Mouse (Mus musculus) left cerebral cortex, adult 2 months (tissue): ENCODE measurements at regions not wholly inside any gene's neighbourhood (a gene's known extent, or its start where the extent isn't known, plus 50 kb on each side); places are given as distances from the start of the nearest gene placed in this dataset.
A peak's percentile ranks its signal among the peaks of the same experiment; 100 is the strongest.

Source experiments
- DNase-seq, 2 experiments: peaks; one replicate each; pipeline ENCODE4 v3.0.0; 2021 to 2022; ENCODE audit warnings: low spot score in 2 of 2, mixed read lengths in 1 of 2; ENCODE audit errors: extremely low spot score in 1 of 2
- H3K27ac ChIP-seq: fragments of 200-600 bp; 2 replicates; pipeline ENCODE4 v1.8.1; 2022
- H3K4me3 ChIP-seq: fragments of 200-600 bp; 2 replicates; pipeline ENCODE4 v1.8.1; 2022
- CTCF ChIP-seq: fragments of 200-600 bp; IDR thresholded peaks from 2 replicates; pipeline ENCODE4 v1.8.1; 2022; ENCODE audit warnings: antibody characterized with exemption, mild to moderate bottlenecking, moderate library complexity
- intact Hi-C: fragments of 180-260 bp; cut with DNase I; formaldehyde crosslinking; loops from one replicate; pipeline ENCODE4 v1.15.1; 2025

DNA sequence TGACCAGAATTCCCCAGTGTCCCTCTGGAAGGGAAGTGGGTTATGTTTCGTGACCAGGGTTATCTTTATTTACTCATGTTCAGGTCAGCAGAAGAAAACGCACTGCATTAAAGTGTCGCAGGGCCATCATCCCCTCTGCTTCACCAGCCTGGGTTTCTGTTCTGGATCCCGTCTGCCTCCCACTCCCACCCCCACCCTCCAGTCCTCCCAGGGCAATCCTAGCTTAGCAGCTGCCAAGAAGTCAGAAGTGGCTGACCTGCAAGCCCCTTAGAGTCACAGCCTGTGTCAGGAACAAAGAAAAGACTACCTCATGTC, 155.4 kb upstream of the Npvf start:
- no peak overlapping the region for H3K4me3 ChIP-seq
- no peak for TF ChIP-seq CTCF
- no peak overlapping the region for H3K27ac ChIP-seq
- DNase-seq = no peak
- intact Hi-C loops = loop anchor here (5.0 kb wide), 1 partner anchor 1413 kb away; the partner anchor contains the start of gene Hoxa7

DNA sequence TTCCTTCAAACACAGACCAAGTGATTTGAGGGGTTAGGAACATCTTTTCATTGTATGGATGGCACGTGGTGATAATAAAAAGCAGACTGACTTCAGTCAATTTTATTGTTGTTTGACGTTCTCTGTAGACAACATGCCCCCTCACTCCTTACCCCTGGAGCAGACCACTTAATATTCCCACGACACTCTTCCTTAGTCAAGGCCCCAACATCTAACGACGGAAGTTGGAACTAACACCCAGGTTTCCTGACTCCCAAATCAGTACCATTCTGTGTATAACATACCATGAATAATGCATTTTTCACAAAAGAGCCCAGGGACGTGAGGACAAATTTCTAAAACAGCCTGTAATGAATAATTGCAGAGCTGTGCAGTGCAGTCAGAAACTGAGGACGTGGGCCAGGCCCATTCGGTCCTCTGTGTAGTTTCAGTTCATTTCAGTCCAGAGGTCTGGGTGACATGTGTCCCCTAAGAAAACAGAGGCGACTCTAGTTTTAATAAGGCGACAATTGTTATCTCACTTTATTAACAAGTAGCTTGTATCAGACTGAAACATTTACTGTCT, 160.8 kb upstream of the Npvf start:
- no peak overlapping the region for H3K27ac ChIP-seq
- no peak overlapping the region for H3K4me3 ChIP-seq
- no peak for TF ChIP-seq CTCF
- intact Hi-C loops = no loop called here
- no peak for DNase-seq

DNA sequence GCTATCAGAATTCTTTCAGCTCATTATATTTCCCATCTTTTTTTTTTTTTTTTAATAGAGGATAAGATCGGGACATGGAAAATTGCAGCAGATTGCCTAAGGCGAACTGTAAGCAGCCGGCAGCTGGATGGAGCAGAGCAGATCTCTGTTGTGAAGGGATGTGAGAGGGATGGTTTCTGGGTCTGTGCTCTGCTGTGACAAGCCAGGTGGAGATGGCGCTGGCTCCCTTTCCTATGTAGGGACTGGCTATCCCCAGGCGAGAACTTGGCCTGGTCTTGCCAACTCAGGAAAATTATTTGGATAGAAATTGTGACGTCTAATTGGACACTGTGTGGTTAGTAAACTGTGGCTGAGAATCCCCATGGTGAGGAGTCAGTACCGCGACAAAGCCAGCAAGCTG, 161.3 kb upstream of the Npvf start:
- DNase-seq = no peak
- H3K27ac ChIP-seq = no peak overlapping the region
- no peak overlapping the region for H3K4me3 ChIP-seq
- intact Hi-C loops = no loop called here
- no peak for TF ChIP-seq CTCF

DNA sequence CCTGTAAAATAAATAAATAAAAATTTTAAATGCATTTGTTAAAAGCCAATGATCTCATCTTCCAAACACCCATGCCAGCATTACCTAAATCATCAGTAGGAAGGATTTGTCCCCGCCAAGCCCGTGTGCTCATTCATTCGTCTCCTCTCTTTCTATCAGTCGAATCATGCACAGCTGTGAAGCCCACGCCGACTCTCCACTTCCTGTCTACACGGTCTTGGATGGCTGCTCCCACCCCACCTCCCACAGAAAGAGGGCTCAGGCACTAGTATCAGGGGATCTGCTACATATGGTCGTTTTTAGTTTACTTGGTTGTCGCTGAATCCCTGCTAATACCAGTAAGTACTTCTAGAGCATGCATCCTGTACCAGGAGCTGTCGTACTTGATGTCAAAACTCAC, 163.2 kb upstream of the Npvf start:
- TF ChIP-seq CTCF = no peak
- Histone ChIP-seq H3K4me3 (no peak overlapping the region), H3K27ac (no peak overlapping the region)
- intact Hi-C loops = no loop called here
- no peak for DNase-seq

- no peak overlapping the region for H3K27ac ChIP-seq
- intact Hi-C loops = no loop called here
- DNase-seq = no peak
- H3K4me3 ChIP-seq = no peak overlapping the region
- no peak for TF ChIP-seq CTCF
These were observed 164.2 kb upstream of the Npvf start for GRCm38 (mm10) chr6:50818433-50818832.

DNA sequence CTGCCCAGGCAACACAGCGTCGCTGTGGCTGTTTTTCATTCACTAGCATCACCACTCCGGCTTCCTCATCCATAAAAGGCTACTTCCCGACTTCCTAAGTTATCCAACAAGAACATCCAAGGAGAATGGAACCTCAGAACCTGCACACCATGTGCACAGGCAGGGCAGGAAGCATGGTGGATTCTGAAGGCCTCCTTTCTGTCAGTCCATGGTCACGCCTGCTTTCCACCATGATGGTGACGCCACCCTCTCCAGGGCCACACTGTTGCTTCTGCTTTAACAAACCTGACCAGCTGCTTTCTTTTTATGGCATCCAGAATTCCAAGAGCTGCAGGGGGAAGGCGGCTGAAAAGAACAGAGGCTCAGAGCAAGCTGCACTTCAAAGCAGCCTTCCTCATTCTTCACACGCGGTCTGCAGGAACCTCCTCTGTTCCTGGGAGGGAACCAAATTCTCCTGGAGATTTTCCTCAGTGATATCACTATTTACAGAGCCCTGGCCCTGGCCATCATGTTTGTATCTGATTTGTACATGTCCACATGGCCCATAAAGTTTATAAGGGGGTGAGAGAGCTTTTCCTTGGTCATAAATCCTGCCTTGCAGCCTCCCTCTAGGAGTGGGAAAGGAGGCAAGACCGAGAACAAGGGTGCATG, 164.8 kb upstream of the Npvf start:
- TF ChIP-seq CTCF = no peak
- no peak for DNase-seq
- Histone ChIP-seq H3K4me3 (no peak overlapping the region), H3K27ac (no peak overlapping the region)
- intact Hi-C loops = no loop called here

DNA sequence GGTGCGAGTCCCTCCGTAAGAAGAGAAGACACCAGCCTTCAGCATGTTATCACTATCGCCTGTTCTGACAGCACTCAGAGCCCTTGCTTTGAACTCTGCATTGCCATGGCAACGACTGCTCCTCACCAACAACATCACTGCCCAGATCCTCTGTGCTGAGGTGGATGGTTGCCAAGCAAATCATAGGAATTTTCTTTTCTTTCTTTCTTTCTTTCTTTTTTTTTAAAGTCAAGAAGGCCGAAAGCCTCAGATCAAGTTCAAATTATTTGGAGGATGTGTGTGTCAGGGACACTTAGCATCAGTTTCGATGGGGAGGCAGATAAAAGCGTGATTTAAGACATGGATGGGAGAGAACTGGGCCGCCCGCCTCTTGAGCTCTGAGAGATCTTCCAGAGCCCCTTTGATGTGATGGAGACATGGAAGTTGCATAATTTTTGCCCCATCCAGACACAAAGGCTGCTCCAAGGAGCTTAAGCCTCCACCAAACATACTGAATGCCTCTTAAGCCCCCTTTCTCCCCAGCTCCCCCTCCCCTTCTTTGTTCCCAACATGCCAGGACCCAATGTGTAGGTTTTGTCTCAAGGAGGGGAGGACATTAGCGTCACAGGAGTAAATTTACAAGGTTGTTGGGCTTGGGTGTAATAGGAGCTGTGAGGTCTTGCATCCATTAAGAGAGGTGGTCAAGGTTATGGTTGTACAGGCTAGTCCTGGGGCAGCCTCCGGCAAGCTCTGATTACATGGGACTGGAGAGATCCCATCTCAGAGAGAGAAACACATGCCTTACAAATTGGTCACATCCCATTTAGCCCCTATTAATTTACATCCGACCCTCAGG, 167.4 kb upstream of the Npvf start:
- TF ChIP-seq CTCF = no peak
- intact Hi-C loops = no loop called here
- no peak for DNase-seq
- H3K4me3 ChIP-seq = no peak overlapping the region
- H3K27ac ChIP-seq = no peak overlapping the region

DNA sequence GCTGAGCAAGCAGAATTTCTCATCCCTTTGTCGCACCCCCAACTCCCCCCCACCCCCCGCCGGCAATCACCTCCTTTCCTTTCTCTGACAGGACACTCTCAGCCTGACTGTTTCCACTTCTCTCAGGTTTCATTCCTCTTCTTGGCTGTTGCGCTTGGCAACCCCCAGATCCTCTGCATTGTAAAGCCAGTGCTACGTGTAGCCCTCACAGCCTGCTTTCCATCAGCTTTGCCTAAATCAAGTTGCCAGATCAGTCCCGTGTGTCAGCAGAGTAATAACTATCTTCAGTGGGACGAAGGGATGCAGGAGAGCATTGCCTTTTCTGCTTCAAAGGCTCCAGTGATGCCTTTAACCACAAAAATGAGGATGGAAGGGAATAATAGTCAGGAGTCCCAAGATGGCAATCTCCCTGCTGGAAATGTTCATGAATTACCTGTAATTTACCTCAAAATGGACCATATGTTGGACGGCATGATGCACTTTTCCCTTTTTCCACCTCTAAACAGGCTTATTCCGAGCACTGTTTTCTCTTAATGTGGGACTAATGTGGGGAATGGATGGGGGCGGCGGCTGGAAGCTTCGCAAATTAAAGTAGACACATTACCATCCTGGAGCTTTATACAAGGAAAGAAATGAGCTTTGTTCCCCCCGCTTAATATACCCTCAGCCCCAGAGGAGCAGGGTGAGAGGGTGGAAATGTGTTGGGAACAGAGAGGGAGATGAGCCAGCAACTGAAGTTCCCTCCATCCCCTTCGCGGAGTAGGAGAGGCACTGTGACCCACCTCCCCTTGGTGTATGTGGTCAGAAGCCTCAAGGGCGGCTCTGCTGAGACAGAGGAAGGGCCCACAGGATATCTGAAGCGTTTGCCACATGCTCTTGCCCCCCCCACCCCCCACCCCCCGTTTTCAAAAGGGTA, 168.3 kb upstream of the Npvf start:
- intact Hi-C loops = no loop called here
- Histone ChIP-seq H3K4me3 (no peak overlapping the region), H3K27ac (no peak overlapping the region)
- no peak for TF ChIP-seq CTCF
- no peak for DNase-seq

GRCm38 (mm10) chr6:50823220-50823910, 169.1 kb upstream of the Npvf start:
- TF ChIP-seq CTCF = no peak
- H3K4me3 ChIP-seq = no peak overlapping the region
- intact Hi-C loops = no loop called here
- DNase-seq = no peak
- no peak overlapping the region for H3K27ac ChIP-seq

DNA sequence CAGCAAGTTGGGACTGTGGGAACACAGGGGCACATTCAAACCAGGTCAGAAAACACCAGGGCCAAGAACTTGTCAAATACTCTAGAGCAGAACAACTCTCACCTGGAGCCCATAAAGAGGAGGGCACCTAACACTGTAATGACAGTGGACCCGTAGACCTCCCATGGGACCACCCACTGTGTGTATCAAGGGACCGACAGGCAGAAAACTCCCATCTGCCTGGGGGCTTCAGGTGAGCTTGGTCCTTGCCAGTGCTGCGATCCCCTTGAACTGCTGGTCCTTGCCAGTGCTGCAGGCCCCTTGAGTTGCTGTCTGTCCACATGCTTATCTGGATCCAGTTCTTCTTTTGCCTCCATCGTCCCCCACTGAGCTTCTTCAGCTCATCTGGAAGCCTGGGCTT, 170.2 kb upstream of the Npvf start:
- no peak for TF ChIP-seq CTCF
- intact Hi-C loops = no loop called here
- Histone ChIP-seq H3K4me3 (no peak overlapping the region), H3K27ac (no peak overlapping the region)
- no peak for DNase-seq

DNA sequence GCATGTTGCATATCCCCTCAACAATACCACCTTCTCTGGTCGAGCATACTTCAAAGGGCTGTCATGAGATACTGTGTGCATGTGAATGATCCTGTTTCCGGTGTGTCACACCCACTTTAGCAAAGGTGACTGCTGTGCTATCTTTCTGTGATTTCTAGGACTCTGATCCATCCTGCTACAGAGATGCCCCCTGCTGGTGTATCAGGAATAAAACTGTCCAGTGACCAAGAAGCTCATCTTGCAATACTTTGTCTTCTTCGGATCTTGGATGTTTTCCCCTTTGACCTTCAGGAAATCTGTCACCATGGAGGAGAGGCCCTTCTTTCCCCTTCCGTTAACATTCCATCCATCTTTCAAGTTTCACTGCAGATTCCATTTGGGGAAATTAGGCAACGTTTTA, 177.5 kb upstream of the Npvf start:
- peak; percentile 12 for TF ChIP-seq CTCF
- no peak overlapping the region for H3K27ac ChIP-seq
- no peak for DNase-seq
- no peak overlapping the region for H3K4me3 ChIP-seq
- intact Hi-C loops = no loop called here
